Mouse (Mus musculus) left cerebral cortex, postnatal 10 days (tissue): ENCODE results near the gene Bpifb9a. TPM values are rescaled to one million over a fixed set of nuclear protein-coding genes. Genes with fewer than 3 reads are reported as not detected.
A peak's percentile ranks its signal among the peaks of the same experiment; 100 is the strongest.
"Not testable (repeated sequence)": the region's sequence is repeated elsewhere in the genome, so short reads cannot be mapped to it uniquely, and the experiment has no call there.

Experiments
- DNase-seq, 2 experiments: peaks; one replicate each; pipeline ENCODE4 v3.0.0; 2021 to 2022; ENCODE audit warnings: low spot score in 2 of 2, mixed read lengths in 1 of 2; ENCODE audit errors: extremely low spot score in 1 of 2
- intact Hi-C: fragments of 180-260 bp; cut with DNase I; formaldehyde crosslinking; loops from one replicate; pipeline ENCODE4 v1.15.1; 2025
- total RNA-seq, 2 experiments: library from RNA; stranded (reverse); gene quantifications; 2 replicates each; pipeline ENCODE4 v1.2.3; 2021

Bpifb9a gene
- total RNA-seq, 2 experiments from 2014 or later, result not detected

GRCm38 (mm10) chr2:154294746-154295145 lies 37.1 kb downstream of the Bpifb9a start:
- intact Hi-C loops, result loop anchor here (5.0 kb wide), 1 partner anchor 77 kb away; no protein-coding TSS in a partner anchor
- not testable (repeated sequence) for DNase-seq

DNA sequence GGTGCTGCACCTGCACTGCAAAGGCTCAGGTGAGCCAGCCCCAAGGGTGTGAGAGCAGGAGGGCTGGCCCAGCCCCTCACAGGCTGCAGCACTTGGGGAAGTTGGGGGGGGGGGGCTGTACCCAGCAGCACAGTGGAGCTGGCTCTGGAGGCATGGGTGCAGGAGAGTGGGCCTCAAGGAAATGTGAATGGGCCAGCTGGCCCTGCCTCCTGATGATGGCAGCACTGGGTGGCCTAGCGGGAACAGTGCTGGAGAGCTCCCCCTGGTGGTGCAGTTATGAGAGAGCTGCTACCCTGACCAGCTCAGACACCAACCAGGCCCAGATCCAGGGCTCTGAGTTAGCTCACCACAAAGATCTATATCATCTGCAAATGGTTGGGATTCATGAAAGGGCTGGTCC lies 42.8 kb downstream of the Bpifb9a start:
- intact Hi-C loops, result no loop called here
- peak in 1 of 2 experiments; percentile 78 for DNase-seq

- intact Hi-C loops, result no loop called here
- DNase-seq, result no peak
These were observed 44.1 kb downstream of the Bpifb9a start for GRCm38 (mm10) chr2:154301763-154302162.

GRCm38 (mm10) chr2:154304604-154305003 lies 47.0 kb downstream of the Bpifb9a start:
- intact Hi-C loops, DNase-seq: not testable (repeated sequence)

GRCm38 (mm10) chr2:154306927-154307326 lies 49.3 kb downstream of the Bpifb9a start, which contains the start of gene Bpifb9b:
Bpifb9b (plus strand) TSS chr2:154307227.
- intact Hi-C loops, result not testable (repeated sequence)

DNA sequence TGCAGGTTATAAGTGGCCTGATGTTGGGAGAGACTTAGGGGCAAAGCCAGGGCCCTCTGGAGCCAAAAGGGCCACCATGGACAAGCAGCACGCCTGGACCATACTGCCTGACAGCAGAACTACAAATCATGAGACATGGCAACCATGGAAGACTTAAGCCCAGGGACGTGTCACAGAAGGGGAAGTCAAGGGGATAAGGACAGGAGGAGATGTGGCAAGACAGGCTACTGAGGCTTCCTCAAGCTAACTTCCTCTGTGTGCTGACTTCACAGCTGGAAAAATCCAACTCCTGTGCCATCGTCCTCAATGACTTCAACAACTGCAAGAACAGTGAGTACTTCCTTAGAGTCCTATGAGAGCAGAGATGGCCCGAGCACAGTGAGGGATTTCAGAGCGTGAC lies 56.1 kb downstream of the Bpifb9a start:
- intact Hi-C loops, DNase-seq: not testable (repeated sequence)

More at GRCm38 (mm10) chr2:154306927-154307326, 49.3 kb downstream of the Bpifb9a start, which contains the start of gene Bpifb9b:
- not testable (repeated sequence) for DNase-seq

Other genes with a start within 250 kb of the Bpifb9a start
- gene Bpifa2, start 249.6 kb upstream of the Bpifb9a start, total RNA-seq, result not detected
- gene Bpifa3, start 127.5 kb upstream of the Bpifb9a start, total RNA-seq, result not detected
- gene Bpifa1, start 115.0 kb upstream of the Bpifb9a start, total RNA-seq, result not detected
- not detected for gene Bpifa5, start 95.2 kb upstream of the Bpifb9a start, total RNA-seq
- gene Bpifb1, start 67.0 kb upstream of the Bpifb9a start, total RNA-seq, result under 1 TPM; 0.28 to 0.41 TPM
- gene Bpifb5, start 34.1 kb upstream of the Bpifb9a start, total RNA-seq, result under 1 TPM in 1 of 2 experiments, not detected in 1; 0.21 TPM
- not detected for gene Bpifb9b, start 49.4 kb downstream of the Bpifb9a start, total RNA-seq
- 10 to 100 TPM; 11.2 to 11.5 TPM for gene Cdk5rap1, start 115.2 kb downstream of the Bpifb9a start, total RNA-seq
- 10 to 100 TPM; 25.9 to 29.9 TPM for gene Snta1, start 150.2 kb downstream of the Bpifb9a start, total RNA-seq
- 10 to 100 TPM; 41.7 to 52.1 TPM for gene Cbfa2t2, start 178.6 kb downstream of the Bpifb9a start, total RNA-seq